Mouse (Mus musculus): ENCODE results near the gene Aqp1.

DNA sequence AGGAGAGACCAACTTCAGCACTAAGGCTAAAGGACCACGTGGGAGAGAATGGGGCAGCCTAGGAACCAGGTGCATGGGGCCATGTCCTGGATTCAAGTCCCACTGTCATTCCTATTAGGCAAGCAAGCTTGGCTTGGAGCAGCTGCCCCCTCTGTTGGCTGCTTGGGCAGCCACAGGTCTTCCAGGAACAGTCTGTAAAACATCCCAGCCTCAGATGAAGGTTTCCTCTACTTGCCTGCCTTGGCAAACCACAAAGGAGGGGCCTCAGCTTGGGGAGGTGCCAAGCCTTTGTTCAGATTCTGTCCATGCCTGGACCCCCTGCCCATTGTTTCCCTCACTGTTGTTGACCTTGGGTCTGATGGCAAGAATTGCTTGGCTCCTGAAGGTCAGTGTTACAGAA lies 11.4 kb upstream of the Aqp1 start:
- TF ChIP-seq CTCF (IDR thresholded peaks at IDR 0.05; ENCODE audit: insufficient read depth, low read depth, low read length) = no peak
- no peak for TF ChIP-seq POLR2A (IDR thresholded peaks at IDR 0.05; ENCODE audit: insufficient read depth, low read depth, low read length)
